Mouse (Mus musculus): ENCODE measurements around the gene Auts2. TPM values are rescaled to one million over a fixed set of nuclear protein-coding genes. Genes with fewer than 3 reads are reported as not detected.

Auts2 gene
- polyA plus RNA-seq, 1 experiment: 0.55 TPM

DNA sequence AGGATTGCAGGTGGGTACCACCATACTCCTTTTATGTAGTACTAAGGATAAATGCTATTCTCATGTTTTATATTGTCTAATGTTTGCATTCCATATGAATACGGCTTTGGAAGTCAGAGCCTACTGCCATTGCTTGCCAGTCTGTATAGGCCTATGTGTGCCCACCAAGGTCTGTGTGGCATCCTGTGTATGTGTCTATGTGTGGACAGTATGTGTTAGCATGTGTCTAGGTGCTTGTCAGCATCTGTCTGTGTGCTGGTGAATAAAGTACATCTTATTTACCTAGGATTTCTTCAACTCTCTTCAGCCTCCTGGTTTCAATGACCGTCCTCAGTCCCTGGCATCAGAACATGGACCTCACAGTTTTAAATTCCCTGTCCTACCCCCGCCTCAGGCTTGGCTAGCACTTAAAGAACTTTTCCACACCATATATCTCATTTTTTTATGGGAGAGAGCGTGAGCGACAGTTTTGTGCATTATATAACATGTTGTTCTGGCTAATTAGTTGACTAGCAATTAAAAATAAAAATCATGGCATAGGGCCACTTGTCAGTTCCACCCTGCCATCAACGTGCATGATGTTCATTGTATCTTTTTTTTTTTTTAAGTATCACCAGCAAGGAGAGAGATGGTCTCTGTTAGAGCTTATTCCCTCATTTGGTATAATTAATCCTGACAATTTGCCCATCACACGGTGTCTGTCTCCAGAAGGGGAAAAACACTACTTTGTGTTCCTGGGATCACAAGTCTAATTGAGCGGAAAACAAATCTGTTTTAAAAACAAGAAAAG is 587.7 kb downstream of the Auts2 start:
- Histone ChIP-seq H3K27ac (ENCODE audit: insufficient read depth, low read depth, low read length) (no peak overlapping the region), H3K4me3 (ENCODE audit: insufficient read depth, low read length) (no peak overlapping the region), H3K4me1 (ENCODE audit: control insufficient read depth, insufficient read depth, low read length) (no peaks in the 10 kb centered on the region)
- TF ChIP-seq POLR2A (IDR thresholded peaks at IDR 0.05; ENCODE audit: borderline replicate concordance, low read depth, low read length) (no peak), CTCF (IDR thresholded peaks at IDR 0.05; ENCODE audit: low read depth, low read length) (no peak)

DNA sequence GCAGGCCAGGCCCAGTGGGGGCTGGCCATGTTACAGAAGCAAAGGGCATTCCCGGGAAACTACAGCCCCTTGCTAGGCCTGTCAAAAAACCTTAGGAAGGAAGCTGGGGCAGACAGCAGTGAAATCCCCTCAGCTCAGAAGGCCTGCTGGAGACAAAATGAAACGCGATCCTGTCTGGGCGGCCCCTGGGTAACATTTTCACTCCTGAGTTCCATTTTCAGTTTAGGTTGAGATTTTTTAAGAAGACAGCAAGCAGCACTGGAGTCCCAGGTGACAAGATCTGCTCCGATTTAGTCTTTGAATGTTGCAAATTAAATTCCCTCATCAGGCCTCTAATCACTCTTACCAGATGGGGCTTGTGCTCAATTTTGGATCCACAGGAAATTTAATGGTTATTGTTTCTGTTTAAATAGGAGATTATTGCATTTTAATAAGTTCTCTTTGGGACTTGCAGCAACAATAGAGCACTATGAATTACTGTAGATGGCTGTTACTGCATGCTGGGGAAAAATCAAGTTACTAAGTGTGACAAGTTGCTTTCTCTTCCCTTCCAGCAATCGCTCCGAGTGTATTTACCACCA is 594.5 kb downstream of the Auts2 start:
- H3K27ac ChIP-seq (ENCODE audit: insufficient read depth, low read depth, low read length): no peak overlapping the region
- H3K4me1 ChIP-seq (ENCODE audit: control insufficient read depth, insufficient read depth, low read length): no peaks in the 10 kb centered on the region
- H3K4me3 ChIP-seq (ENCODE audit: insufficient read depth, low read length): no peak overlapping the region
- TF ChIP-seq POLR2A (IDR thresholded peaks at IDR 0.05; ENCODE audit: borderline replicate concordance, low read depth, low read length) (no peak), CTCF (IDR thresholded peaks at IDR 0.05; ENCODE audit: low read depth, low read length) (no peak)

DNA sequence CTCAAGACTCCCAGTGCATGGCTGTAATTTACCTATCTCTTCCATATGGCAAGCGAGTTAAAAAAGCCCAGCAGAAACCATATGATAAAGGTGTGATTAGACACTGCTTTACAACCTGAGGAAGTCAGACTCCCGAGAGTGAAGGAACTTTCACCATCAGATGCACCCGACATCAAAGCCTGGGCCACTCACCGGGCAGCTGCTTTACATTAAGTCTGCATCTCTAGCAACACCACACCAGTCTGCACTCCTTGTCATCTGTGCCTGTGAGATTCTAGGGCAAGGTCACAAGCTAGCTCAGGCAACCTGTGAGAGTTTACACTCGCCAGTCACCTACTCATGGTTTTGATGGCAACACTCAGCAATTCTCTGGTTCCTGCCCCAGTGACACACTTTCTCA is 596.3 kb downstream of the Auts2 start:
- TF ChIP-seq POLR2A (IDR thresholded peaks at IDR 0.05; ENCODE audit: borderline replicate concordance, low read depth, low read length) (no peak), CTCF (IDR thresholded peaks at IDR 0.05; ENCODE audit: low read depth, low read length) (no peak)
- H3K27ac ChIP-seq (ENCODE audit: insufficient read depth, low read depth, low read length): no peak overlapping the region
- no peaks in the 10 kb centered on the region for H3K4me1 ChIP-seq (ENCODE audit: control insufficient read depth, insufficient read depth, low read length)
- H3K4me3 ChIP-seq (ENCODE audit: insufficient read depth, low read length): no peak overlapping the region

DNA sequence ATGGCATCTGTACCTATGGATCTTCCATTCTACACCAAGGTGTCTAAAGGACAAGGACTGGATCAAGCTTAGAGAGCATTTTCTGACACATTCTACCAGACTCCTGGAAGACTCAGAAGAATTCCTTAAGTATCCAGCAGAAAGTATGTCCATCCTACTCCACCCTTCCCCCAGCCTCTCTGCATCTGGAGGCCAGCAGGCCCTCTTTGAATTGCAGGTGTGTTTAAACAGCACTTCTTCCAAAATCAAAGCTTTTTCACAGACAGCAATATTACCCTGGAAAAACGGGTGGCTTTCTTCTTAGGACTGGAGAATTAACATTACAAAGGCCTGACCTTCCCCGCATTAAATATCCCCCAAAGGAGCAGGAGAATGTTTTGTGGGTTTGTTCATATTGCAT is 598.4 kb downstream of the Auts2 start:
- H3K4me3 ChIP-seq (ENCODE audit: insufficient read depth, low read length): no peak overlapping the region
- no peaks in the 10 kb centered on the region for H3K4me1 ChIP-seq (ENCODE audit: control insufficient read depth, insufficient read depth, low read length)
- TF ChIP-seq POLR2A (IDR thresholded peaks at IDR 0.05; ENCODE audit: borderline replicate concordance, low read depth, low read length): no peak
- TF ChIP-seq CTCF (IDR thresholded peaks at IDR 0.05; ENCODE audit: low read depth, low read length): no peak
- H3K27ac ChIP-seq (ENCODE audit: insufficient read depth, low read depth, low read length): no peak overlapping the region

DNA sequence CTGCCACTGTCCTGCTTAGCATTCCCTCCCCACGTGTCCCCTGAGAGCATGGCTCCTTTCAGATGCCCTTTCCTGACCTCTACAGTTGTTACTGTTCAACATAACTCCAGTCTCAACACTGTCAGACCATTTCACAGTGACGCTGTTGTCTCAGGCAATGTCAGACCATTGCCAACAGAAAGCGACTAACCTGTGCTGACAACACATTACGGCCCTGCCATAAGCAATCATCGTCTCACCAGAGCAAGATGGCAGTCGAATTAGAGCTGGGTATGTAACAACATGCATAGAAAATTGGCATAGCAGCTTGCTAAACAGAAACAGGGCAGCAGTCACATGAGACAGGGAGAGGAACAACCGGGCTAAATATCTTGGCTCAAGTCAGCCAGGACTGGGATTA is 614.4 kb downstream of the Auts2 start:
- TF ChIP-seq CTCF (IDR thresholded peaks at IDR 0.05; ENCODE audit: low read depth, low read length): no peak
- no peak for TF ChIP-seq POLR2A (IDR thresholded peaks at IDR 0.05; ENCODE audit: borderline replicate concordance, low read depth, low read length)
- H3K4me3 ChIP-seq (ENCODE audit: insufficient read depth, low read length): no peak overlapping the region
- no peak overlapping the region for H3K27ac ChIP-seq (ENCODE audit: insufficient read depth, low read depth, low read length)
- H3K4me1 ChIP-seq (ENCODE audit: control insufficient read depth, insufficient read depth, low read length): no peaks in the 10 kb centered on the region

DNA sequence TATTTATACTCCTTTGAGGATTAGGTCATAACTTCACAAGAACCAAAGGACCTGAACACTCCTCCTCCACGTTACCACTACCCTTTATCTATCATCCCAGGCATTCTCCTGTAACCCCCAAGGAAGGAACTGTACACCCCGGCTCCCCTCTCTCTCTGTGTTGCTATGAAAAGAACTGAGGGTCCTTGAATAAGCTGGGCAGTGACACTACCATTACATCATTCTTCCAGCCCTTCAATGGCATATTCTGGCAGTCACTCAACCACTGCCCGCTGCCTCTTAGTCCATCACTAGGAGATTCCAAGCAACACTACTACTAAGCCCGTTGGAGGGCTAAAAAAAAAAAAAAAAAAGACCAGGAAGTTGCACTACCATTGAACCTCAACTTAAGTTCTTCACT is 620.4 kb downstream of the Auts2 start:
- Histone ChIP-seq H3K4me3 (ENCODE audit: insufficient read depth, low read length) (no peak overlapping the region), H3K27ac (ENCODE audit: insufficient read depth, low read depth, low read length) (no peak overlapping the region), H3K4me1 (ENCODE audit: control insufficient read depth, insufficient read depth, low read length) (no peaks in the 10 kb centered on the region)
- no peak for TF ChIP-seq POLR2A (IDR thresholded peaks at IDR 0.05; ENCODE audit: borderline replicate concordance, low read depth, low read length)
- no peak for TF ChIP-seq CTCF (IDR thresholded peaks at IDR 0.05; ENCODE audit: low read depth, low read length)

DNA sequence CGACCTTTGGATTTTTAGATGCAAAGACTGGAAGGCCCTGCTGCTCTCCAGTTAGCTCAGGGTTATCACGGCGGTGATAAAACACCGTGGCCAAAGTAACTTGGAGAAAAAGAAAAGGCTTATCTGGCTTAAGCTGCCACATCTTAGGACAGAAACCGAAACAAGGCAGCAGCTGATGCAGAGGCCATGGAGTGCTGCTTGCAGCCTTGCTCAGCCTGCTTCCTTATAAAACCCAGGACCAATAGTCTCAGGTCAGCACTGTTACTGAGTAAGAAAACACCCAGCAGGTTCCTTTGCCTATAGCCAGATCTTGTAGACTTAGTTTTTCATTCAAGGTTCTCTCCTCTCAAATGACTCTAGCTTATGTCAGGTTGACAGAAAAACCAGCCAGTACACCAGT is 621.0 kb downstream of the Auts2 start:
- TF ChIP-seq CTCF (IDR thresholded peaks at IDR 0.05; ENCODE audit: low read depth, low read length) (no peak), POLR2A (IDR thresholded peaks at IDR 0.05; ENCODE audit: borderline replicate concordance, low read depth, low read length) (no peak)
- no peaks in the 10 kb centered on the region for H3K4me1 ChIP-seq (ENCODE audit: control insufficient read depth, insufficient read depth, low read length)
- H3K27ac ChIP-seq (ENCODE audit: insufficient read depth, low read depth, low read length): no peak overlapping the region
- H3K4me3 ChIP-seq (ENCODE audit: insufficient read depth, low read length): no peak overlapping the region

DNA sequence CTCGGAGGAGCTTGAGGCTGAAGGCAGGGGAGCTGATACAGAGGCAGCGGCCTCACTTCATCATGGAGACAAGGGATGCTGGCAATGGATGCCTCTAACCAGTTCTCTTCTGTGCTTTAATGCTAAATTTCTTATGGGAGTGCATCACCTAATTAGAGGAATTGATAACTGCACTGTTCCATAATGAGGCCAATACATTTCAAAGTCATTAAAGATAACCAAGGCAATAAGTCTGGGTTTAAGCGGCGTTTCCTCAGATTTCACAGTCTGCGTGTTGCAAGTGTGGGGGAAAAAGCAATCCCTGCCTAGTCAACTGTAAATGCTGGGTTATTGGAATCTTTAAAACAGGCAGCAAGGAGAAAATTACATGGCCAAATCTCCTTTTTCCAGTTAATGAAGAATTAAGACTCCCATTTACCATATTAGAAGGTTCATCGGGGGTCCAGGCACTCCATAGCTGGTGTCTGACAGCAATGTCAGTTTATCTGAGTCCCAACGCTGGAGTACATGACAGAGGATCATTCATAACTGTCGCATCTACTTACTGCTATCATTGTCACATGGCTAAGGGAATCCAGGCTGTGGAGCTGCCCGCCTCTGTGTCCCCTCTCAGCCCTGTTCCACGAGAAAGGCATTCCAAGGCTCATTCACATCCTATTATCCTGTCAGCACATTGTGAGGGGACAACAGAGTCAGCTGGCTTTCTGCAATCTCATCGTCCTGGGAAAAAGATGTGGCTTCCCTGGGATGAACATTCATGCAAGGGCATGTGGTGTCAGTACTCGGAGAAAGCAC is 623.0 kb downstream of the Auts2 start:
- TF ChIP-seq POLR2A (IDR thresholded peaks at IDR 0.05; ENCODE audit: borderline replicate concordance, low read depth, low read length): no peak
- no peak for TF ChIP-seq CTCF (IDR thresholded peaks at IDR 0.05; ENCODE audit: low read depth, low read length)
- H3K4me3 ChIP-seq (ENCODE audit: insufficient read depth, low read length): no peak overlapping the region
- no peaks in the 10 kb centered on the region for H3K4me1 ChIP-seq (ENCODE audit: control insufficient read depth, insufficient read depth, low read length)

DNA sequence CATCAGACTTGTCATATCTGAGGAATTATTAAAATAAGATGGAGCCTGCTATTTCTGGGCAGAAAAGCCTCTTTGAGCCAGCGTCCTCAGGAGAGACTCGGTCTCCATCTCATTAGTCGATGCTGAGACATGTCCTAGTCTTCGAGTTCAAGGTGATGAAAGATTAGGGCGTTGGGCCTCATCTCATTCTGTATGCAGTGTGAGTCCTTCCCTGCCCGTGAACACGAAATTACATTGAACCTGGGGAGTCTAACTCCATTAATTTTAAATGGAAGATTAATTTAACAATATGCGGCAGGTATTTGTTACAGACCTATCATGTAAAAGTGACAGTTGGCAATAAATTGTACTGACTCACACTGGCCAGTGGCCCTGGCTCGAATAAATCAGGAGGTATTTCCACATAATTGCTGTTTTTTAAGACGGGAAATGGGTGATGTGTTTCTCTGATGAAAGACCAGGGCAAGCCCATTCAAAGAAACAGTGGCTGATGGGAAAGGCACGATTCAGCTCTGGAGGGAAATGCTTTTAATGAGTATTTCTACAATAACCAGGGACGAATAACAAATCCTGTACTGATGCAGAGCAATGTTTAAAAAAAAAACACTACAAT is 626.2 kb downstream of the Auts2 start:
- TF ChIP-seq CTCF (IDR thresholded peaks at IDR 0.05; ENCODE audit: low read depth, low read length): no peak
- Histone ChIP-seq H3K4me3 (ENCODE audit: insufficient read depth, low read length) (no peak overlapping the region), H3K4me1 (ENCODE audit: control insufficient read depth, insufficient read depth, low read length) (no peaks in the 10 kb centered on the region), H3K27ac (ENCODE audit: insufficient read depth, low read depth, low read length) (no peak overlapping the region)

More for the DNA sequence above, 623.0 kb downstream of the Auts2 start:
- H3K27ac ChIP-seq (ENCODE audit: insufficient read depth, low read depth, low read length): no peak overlapping the region

Measured in bone marrow macrophage, adult 2 months (primary cell).